Mouse (Mus musculus): ENCODE measurements at regions not wholly inside any gene's neighbourhood (a gene's known extent, or its start where the extent isn't known, plus 50 kb on each side); places are given as distances from the start of the nearest gene placed in this dataset.

- TF ChIP-seq CTCF (IDR thresholded peaks at IDR 0.05; ENCODE audit: low read depth) (no peak), EP300 (IDR thresholded peaks at IDR 0.05; ENCODE audit: low read depth) (no peak)
These were observed 132.9 kb upstream of the Fat1 start for GRCm38 (mm10) chr8:44802331-44802730.
